Mouse (Mus musculus): ENCODE results near the gene Susd1.

DNA sequence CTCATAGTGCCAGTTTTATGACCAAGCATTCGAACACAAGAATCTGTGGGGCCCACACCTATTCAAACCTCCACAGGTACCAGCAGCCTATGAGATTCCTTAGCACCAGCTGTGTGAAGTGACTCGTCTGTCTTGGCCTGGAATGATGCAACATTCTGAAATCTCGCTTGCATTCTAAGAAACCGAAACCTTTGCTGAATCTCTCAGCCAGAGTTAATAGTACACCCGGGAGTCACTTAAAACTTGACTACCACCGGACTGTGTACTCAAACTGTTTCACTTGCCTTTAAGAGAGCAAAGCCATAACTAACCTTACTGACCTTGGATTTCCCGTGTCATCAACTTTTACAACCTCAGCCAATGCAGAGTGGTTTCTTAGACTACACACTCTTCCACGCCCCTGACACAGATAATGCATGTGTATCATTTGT is 14.1 kb upstream of the Susd1 start:
- TF ChIP-seq CTCF (conservative IDR thresholded peaks at IDR 0.05 in 1 of 2, IDR thresholded peaks at IDR 0.05 in 1 of 2; ENCODE audit: low read depth in 2 of 2, low read length in 2 of 2) = no peak
- TF ChIP-seq POLR2A (IDR thresholded peaks at IDR 0.05; ENCODE audit: low read depth, low read length) = 0 out of 2 replicates have a peak, but pooled peaks have one; percentile 27
- TF ChIP-seq JUN (IDR thresholded peaks at IDR 0.05; ENCODE audit: insufficient read depth, low read depth, low read length) = no peak
- no peak for TF ChIP-seq MEF2A (IDR thresholded peaks at IDR 0.05; ENCODE audit: borderline replicate concordance, low read depth, low read length)
- TF ChIP-seq EP300 (IDR thresholded peaks at IDR 0.05; ENCODE audit: low read length) = no peak
- no peak for TF ChIP-seq ELF1 (IDR thresholded peaks at IDR 0.05; ENCODE audit: low read depth, low read length)
- TF ChIP-seq ZNF384 (IDR thresholded peaks at IDR 0.05; ENCODE audit: low read depth, low read length) = no peak
- TF ChIP-seq TCF12 (IDR thresholded peaks at IDR 0.05; ENCODE audit: low read depth, low read length) = no peak; the same call in 1 of the 2 replicates
